Mouse (Mus musculus) mature B cell (primary cell): ENCODE measurements around the gene Kat5.

Experiments
- in situ Hi-C: fragments of 300-500 bp; cut with MboI; formaldehyde crosslinking; loops from 2 replicates; pipeline ENCODE4 v1.14.3; 2019

Kat5 gene

DNA sequence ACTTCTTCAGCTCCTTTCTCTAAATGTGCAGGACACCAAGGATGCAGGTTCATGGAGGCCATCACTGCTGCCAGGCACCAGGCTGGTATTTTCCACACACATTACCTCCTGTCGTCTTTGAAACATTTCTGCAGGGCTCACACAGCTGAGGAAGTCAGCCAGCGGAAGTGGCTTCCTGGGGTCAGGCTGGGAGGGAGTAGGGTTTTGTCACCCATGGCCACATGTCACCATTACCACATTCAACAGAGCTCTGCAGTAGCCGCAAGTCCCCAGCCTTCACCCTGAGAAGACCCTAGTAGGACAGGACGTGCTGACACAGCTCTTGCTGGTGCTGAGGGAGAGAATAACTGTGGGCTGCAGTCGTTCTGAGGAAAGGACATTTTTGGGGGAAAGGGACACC, 38.2 kb downstream of the Kat5 start:
- in situ Hi-C loops: no loop called here

DNA sequence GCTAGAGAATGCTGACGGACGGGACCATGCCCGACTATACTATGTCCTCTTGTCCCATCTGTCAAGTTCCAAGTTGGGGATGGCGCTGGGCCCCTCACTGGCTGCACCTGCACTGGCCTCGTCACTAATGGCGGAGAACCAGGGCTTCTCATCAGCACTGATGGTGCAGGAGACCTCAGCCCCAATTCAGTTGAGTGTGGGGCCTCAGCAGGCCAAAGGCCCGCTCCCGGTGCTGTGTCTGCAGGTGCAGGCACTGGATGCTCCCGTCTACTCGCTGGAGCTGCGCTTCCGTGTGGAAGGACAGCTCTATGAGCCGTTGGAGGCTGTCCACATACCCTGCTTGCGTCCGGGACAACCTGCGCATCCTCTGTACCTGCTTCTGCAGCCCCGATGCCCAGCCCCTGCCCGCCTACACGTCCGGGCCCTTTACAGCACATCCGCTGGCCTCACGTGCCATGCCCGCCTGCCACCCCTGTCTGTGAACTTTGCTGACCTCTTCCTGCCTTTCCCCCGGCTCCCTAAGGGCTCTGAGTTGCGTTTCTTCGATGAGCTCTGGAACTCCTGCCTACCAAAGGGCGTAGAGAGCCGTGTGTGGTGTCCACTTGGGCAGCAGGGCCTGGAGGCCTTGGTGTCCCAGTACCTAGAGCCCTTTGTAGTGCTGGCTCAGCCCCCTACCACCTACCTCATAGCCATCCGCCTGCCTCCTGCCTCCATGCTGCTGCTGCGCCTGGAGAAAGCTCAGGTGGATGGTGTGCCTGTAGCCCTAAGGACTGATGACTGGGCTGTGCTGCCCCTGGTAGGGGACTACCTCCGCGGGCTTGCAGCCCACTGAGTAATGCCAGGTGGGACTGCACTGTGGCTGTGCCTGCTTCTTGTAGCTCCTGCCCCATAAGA, 39.4 kb downstream of the Kat5 start:
- in situ Hi-C loops: no loop called here

DNA sequence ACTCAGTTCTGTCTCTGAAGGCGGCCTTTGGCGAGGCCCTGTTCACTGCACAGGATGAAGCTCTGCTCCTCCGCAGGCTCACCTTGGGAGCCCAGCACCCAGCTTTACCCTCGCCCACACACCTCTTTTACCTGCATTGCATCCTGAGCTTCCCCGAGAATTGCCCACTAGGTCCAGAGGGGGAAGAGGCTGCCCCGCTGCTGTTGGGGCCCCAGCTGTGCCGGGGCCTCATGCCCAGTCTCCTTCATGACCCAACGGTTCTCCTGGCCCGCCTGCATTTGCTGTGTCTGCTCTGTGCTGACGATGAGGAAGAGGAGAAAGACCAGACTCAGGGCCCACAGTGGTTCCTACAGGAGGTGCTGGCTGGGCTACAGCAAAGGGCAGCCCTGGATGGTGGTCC, 40.5 kb downstream of the Kat5 start:
- in situ Hi-C loops: no loop called here

DNA sequence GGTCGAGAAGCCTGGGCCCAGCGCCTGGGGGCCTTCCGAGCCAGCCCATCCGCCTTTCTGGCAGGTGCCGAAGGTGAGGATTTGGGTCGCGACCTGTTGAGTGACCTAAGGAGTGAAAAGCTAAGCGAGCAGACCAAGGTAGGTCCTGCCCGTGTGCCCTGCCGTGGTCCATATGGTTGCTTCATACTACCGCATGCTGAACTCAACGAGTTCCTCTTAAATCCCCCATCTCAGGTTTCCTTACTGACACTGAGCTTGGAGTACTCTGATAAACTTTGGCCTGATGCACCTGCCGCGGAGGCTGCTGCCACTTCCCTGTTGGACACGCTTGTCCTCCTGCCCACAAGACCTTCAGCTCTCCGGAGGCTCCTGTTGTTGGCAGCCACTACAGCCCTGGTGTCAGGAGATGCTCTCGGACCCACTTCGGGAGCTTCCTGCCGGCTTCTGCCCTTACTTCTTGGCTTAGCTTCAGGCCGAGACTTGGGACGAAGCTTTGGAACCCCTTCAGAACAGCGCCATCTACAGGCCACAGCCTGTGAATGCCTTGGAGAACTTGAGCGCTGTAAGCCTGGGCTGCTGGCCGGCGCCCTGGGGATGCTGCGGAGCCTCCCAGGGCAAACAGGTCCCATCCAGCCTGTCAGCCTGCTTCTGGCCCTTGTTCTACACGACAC, 41.4 kb downstream of the Kat5 start:
- in situ Hi-C loops: no loop called here

DNA sequence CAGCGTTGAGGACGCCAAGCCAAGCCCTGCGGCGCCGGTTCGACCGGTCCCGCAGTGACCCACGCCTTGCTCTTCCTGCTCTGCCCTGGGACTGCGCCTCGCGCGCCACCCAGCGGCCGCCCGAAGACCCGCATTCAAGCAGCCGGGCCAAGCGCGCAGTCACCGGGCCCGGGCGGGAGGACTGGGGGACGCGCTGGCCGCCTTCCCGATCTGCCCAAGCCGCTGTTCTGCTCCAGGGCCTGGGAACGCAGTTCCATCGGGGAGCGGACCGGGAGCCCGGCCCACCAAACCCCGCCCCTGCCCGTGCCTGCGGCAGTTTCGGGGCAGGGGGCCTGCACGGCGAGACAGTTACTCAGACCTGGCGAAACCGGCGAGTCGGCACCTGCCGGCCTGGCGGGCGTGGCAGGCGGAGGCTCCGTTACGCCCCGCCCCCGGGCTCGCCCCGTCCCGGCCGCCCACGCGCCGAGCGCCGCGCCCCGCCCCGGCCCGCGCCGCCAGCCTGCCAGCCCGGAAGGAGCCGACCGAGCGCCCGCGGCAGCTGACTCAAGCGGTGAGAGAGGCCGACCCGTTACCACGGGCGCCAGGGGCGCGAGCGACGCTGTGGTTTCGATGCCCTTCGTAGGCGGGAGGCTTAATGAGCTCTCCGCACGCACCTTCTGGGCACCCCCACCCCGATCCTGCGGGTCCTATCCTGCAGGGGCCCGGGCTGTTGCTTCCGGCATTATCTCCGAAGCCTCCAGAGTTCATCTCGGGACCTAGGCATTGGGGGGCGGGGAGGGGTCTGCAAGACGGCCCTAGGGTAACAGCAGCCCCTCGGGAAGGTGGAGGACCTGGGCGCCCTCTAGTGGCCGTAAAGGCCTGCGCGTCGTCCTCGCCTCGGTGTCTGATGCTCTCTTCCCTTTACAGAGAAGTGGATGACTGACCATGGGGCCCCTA, 42.2 kb downstream of the Kat5 start, which contains the start of gene Ap5b1:
Gene Ap5b1 (plus strand): TSS at position 492 of the 936 bp plus-strand sequence.
- in situ Hi-C loops: no loop called here

DNA sequence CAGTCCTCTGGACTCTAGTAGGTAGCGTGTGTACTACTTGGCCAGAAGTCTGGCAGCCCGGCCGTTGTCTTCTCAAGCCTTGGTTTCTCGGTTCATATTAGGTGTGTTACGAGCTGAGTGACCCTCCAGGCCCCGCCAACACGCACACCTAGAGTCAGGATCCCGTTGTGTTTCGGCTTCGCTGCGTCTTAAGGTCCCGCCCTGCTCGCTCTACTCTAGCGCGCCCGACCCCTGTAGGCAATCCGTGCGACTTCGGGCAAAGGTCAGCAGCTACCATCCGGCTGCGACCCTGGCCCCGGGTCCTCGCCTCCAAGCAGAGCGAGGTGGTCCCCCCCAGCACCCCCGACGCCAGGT, 42.9 kb downstream of the Kat5 start:
- in situ Hi-C loops: no loop called here

DNA sequence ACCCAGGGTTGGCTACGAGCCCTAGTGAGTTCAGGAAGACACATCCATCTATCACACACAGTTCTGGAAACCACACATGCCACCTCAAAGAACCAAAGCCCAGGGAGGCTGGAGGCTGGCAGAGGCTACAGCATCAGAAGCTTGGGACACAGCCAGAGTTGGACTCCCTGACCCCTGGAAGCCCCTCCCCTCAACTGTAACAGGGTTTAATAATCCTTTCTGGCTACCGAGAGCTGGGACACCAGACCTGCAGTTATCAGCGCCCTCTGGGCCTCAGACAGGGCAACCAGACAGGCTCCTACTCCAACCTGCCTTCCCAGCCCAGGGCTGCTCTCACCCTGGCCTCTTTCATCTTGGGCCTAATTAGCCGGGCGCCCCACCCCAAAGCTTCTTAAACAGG, 43.7 kb downstream of the Kat5 start:
- in situ Hi-C loops: no loop called here

DNA sequence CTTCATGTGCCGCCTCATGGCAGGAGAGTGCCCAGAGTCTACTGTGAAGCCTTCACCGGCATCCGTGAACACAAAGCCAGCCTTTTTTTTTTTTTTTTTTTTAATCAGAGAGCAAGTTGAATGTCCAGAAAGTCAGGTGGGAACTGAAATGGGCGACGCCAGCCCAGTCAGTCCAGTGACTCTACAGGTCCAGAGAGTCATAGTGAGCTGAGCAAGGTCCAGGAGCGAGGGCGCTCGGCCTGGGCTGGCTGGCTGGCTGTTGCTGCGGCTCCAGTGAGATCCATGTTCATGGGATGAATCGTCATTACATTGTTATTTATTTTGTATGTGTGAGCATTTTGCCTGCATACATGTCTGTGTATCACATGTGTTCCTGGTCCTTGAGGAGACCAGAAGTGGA, 47.3 kb downstream of the Kat5 start:
- in situ Hi-C loops: no loop called here

DNA sequence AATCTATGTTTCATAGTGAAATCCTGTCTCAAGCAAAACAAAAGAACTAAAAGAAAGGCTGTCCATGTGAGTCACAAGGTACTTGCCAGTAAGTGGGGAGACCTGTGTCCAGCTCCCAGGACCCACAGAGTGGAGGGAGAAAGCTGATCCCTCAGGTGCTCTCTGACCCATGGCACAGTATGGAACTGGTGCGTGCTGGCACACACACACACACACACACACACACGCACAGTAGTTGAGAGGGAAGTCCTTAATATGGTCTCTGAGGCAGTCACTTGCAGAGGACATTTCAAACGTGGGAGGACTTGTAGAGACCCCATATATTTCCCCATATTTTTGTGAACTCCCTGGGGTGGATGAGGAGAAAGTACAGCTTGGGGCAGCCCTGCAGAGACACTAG, 48.2 kb downstream of the Kat5 start:
- in situ Hi-C loops: no loop called here

DNA sequence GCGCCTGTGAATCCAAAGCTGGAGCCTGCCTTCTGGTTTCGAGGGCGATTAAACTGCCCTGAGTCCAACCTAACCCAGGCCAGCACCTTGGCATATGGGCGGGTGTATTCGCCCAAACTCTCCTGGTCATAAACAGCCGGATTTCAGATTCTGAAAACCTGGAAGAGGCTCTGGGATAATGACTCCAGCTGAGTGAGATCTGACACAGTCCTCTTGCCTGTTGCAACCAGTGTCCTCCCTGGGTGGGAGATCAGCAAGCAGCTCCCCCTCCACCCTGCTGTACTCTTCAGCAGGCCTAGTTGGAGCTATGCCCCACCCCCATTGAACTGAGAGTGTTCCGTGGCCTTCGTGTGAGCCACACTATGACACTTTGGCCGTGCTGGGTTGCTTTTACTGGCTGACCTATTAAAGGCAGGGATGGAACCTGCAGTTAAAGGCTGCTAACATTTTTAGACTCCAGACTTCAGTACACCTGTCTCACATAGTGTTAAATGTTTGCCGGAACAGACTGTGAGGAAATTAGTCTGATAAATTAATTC, 48.7 kb downstream of the Kat5 start:
- in situ Hi-C loops: no loop called here

DNA sequence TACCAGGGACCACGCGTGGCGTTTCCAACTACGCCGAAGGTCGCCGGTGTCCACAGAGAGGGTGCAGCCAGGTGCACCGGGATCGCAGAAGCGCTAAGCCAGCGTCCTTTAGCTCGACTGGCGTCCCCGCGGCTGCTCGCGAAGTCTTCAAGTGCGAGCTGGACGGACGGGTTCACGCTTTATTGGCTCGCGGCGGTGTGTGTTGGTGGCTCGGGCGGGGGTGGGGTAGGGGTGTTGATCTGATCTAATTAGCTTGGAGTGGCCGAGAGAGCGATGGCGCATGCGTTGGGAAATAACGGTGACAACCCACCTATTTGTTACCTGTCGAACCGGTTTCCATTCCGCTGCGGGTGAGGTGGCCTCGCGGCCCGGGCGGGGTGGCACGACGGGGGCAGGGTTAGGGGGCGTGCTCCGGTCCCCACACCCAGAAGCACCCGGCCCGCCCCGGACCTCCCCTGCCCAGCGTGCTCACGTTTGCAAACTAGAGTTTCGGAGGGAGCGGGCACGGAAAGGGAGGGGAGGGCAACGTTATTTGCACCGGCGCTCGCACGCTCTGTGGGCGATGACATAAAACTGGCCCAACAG, 49.5 kb downstream of the Kat5 start, which contains the start of gene Ovol1:
Gene Ovol1 (minus strand): TSS at position 190 of the 585 bp plus-strand sequence.
- in situ Hi-C loops: no loop called here

DNA sequence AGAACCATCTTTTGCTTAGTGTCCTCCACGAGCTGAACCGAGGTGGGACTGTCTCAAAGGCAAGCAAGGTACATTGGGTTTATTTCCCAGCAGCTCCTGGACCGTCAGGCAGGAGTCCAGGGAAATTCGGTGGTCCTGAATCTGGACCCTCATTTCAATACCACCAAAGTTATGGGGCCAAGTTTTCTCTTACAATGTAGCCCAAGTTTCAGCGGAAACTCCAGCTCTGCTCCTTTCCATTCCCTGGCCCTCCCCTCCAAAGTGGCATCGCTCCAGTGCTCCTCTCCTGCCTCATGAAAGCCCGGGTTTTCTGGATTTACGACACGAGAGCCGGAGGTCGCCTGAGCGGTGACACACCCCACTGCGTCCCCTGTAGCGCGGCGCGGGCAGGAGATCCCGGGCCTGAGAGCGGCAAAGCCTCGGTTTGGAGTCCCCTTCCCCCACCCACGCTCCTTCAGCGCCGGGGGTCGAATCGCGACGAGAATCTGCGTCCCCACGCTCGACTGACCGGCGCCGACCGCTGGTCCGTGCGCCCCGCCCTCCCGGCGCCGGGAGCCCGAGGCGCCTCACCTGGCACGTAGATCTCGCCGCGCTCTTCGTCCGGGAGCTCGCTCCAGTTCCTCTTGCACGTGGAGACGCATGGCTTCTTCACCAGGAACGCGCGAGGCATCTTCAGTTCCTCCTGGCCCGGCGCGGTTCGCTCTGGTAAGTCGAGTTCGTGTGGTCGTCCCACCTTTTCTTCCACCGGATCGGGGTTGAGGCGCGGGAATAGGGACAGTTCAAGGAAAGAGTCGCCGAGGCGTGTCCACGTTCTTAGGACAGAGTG, 50.2 kb downstream of the Kat5 start:
- in situ Hi-C loops: no loop called here

DNA sequence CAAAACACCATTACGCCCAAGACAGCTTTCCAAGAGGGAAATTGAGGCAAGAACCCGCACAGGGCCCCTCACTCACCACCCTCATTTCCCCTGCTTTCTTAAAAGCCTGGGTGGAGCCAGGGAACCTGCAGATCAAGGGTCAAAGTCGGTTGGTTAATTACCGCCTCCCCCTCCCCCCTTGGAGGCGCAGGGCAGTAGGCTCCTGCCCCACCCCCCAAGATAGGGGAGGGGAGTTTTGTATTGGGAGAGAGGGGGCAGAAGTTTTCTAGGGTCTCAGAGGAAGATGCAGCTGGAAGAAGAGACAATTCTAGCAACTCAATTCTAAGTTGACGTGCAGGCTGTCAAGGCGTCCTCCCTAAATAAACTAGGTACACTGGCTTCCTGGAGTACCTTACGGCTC, 50.8 kb downstream of the Kat5 start:
- in situ Hi-C loops: no loop called here

DNA sequence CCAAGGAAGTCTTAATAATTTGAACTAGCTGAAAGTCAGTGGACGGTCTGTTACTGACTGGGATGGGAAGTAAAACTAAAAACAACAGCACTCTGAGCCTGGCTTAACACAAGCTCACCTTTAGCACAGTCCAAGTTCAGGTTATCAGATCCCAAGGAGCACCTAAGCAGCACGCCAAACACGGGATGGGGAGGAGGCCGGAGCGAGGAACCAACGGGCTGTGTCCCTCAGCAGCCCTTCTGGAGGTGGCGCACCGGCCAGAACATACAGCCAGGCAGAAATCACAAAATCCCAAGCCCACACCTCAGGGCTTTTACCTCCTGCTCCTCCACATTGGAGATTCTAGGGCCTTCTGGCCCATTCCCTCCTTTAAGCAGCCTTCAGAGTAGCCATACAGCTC, 51.3 kb downstream of the Kat5 start:
- in situ Hi-C loops: no loop called here

DNA sequence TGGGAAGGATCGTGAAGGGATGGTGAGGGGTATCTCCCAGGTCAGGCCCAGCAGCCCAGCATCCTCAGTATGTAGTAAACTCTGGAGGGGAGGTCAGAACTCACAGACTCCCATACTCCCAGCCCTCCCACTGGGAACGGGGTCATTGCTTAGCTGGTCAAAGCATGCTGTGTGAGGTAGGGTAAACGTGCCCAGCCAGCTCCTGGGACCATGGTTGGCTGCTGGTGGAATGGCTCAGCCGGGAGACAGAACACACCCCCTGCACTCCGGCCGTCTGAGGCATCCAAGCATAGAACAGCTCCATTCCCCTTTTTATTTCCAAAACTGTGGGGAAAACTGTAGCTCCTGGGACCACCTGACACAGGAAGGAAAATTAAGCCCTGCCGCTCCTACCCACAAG, 51.9 kb downstream of the Kat5 start:
- in situ Hi-C loops: no loop called here

DNA sequence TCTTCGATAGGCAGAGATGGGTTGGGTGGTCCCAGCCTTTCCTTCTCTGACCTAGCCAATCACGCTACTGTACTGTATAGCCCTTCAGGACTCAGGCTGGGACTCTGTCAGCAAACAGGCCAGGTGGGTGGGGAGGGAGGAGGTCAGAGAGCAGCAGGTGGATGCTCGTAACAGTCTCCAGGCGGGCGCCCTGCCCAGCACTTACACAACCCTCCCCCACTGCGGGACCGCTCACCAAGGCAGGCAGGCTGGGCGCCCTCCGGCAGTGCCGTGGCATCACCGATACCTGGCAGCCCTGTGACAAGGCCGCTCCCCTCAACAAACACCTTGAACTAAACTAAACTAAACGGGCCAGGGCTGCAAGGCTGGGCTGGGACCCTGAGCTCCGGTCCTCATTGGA, 55.8 kb downstream of the Kat5 start:
- in situ Hi-C loops: no loop called here

DNA sequence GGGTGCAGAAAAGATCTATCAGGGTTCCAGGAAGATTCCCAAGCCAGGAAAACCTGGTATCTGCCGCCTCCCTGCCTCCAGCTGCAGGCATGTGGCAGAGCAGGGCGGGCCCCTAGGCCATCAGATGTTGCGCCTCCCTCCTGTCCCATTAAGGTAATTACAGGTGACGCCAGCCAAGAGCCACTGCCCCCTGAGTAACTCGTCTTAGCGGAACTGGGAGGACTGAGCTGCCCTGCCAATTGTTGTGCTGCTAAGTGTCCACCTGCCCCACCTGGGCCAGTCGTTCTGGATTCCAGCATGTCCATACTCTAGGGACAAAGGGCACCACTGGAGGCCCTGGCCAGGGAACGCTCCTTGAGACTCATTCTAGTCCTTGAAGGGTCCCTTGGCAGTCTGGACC, 56.2 kb downstream of the Kat5 start:
- in situ Hi-C loops: no loop called here
